Mouse (Mus musculus) stomach, embryonic 14.5 days (tissue): Measurements from ENCODE around the gene Cdhr1. TPM values are rescaled to one million over a fixed set of nuclear protein-coding genes. Genes with fewer than 3 reads are reported as not detected.

Experiments
- ATAC-seq: fragments of 200-750 bp; cut with Nextera tagmentation; 2 replicates; pipeline ENCODE4 v1.8.0; 2017; ENCODE audit warnings: low read depth, moderate TSS enrichment; ENCODE audit not compliant: insufficient number of reproducible peaks, insufficient read depth, low FRiP score
- H3K27ac ChIP-seq: fragments of 300-500 bp; sonication (generic); 2 replicates; pipeline ENCODE4 v1.5.1; 2014; ENCODE audit warnings: mild to moderate bottlenecking, low read length, moderate library complexity, mixed read lengths
- H3K27me3 ChIP-seq: fragments of 300-500 bp; sonication (generic); 2 replicates; pipeline ENCODE4 v1.6.1; 2014; ENCODE audit warnings: low read length, control low read depth, mixed read lengths; ENCODE audit not compliant: control insufficient read depth, insufficient read depth
- H3K36me3 ChIP-seq: fragments of 300-500 bp; sonication (generic); 2 replicates; pipeline ENCODE4 v1.6.1; 2014; ENCODE audit warnings: mild to moderate bottlenecking, control low read depth, low read length, moderate library complexity, mixed read lengths; ENCODE audit not compliant: control insufficient read depth, insufficient read depth
- H3K4me1 ChIP-seq: fragments of 300-500 bp; sonication (generic); 2 replicates; pipeline ENCODE4 v1.6.1; 2014; ENCODE audit warnings: low read length, control low read depth, mixed read lengths; ENCODE audit not compliant: control insufficient read depth, insufficient read depth
- H3K4me2 ChIP-seq: fragments of 300-500 bp; sonication (generic); replicated peaks from 2 replicates; pipeline ENCODE4 v1.6.1; 2014; ENCODE audit warnings: low read depth, low read length, control low read depth
- H3K4me3 ChIP-seq: fragments of 300-500 bp; sonication (generic); 2 replicates; pipeline ENCODE4 v1.5.1; 2014; ENCODE audit warnings: low read depth, low read length, control low read depth
- H3K9ac ChIP-seq: fragments of 300-500 bp; sonication (generic); replicated peaks from 2 replicates; pipeline ENCODE4 v1.6.1; 2014; ENCODE audit warnings: low read depth, mild to moderate bottlenecking, control low read depth, low read length, moderate library complexity, mixed read lengths
- H3K9me3 ChIP-seq: fragments of 300-500 bp; sonication (generic); 2 replicates; pipeline ENCODE4 v1.6.1; 2016; ENCODE audit warnings: low read depth, low read length, control low read depth; ENCODE audit not compliant: control insufficient read depth
- WGBS: fragments of 180-500 bp; shearing (Covaris S2); extraction: QIAGEN DNeasy Blood & Tissue Kit; methylation state at CpG from one replicate; pipeline ENCODE4 v1.1.7; 2014; 5-methylcytosine and 5-hydroxymethylcytosine counted together
- polyA plus RNA-seq: library from polyadenylated mRNA; unstranded; fragments of >200 nt; fragmentation: Nextera tagmentation; extraction: Ambion mirVana; gene quantifications from 2 replicates; pipeline ENCODE4 v1.2.1, GENCODE M21; 2014

Gene Cdhr1
- polyA plus RNA-seq, 1 experiment from 2014 or later: 0.14 TPM

- no peak; the same call in 1 of the 2 replicates for ATAC-seq
- Histone ChIP-seq H3K27me3 (no peaks in the 10 kb centered on the region), H3K36me3 (peaks cover 21% of the 10 kb centered on the region), H3K4me1 (no peaks in the 10 kb centered on the region), H3K27ac (no peak overlapping the region), H3K9ac (no peak overlapping the region), H3K4me2 (no peak overlapping the region), H3K9me3 (no peaks in the 10 kb centered on the region), H3K4me3 (no peak overlapping the region)
- WGBS: 98% methylated on average over 4 of the region's 4 CpGs
These were observed 21.1 kb upstream of the Cdhr1 start for GRCm38 (mm10) chr14:37119233-37119632.

DNA sequence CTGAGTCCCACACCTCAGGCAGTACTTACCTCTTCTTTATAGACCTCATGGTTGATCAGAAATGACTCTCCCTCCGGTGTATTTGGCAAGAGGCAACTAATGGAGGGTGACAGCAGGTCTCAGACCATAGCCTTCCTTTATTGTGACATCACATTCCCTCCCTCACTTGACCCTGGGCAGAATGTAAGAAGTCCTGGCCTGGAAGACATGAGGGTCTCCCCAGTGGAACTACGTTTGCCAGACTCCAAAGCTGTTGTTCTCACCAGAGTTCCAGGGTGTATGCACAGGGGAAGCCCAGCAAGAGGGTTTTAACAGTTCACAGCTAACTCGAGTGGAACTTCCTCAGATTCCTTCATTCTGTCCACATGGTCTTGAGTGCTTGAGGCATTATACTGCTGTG lies 15.8 kb upstream of the Cdhr1 start, which contains the start of gene 2610528A11Rik:
Gene 2610528A11Rik, minus strand, starts transcription at position 101 of the 400 bp plus-strand sequence.
- H3K4me1 ChIP-seq: no peaks in the 10 kb centered on the region
- WGBS: 76% methylated on average over 3 of the region's 3 CpGs
- no peak for ATAC-seq

DNA sequence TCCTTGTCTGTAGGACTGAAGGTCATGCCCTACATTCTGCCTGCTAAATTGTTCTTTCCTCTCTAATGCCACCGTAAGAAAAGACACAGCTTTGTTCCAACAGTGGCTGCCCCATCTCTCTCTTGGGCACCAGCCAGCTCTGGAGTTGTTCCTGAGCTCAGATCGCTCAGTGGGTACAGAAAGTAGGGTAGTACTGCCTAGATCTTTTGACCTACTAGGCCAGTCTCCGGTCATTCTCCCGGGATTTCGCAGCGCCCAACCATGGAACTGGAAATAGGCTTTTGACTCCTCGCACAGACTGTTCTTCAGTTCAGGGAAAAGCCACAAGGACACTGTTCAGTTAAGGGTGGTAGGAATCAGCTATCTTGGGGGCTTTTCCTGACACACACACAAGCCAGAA lies 14.8 kb upstream of the Cdhr1 start:
- Histone ChIP-seq H3K27me3 (no peaks in the 10 kb centered on the region), H3K9ac (no peak overlapping the region), H3K4me2 (no peak overlapping the region), H3K4me1 (no peaks in the 10 kb centered on the region), H3K27ac (no peak overlapping the region), H3K36me3 (no peaks in the 10 kb centered on the region), H3K4me3 (no peak overlapping the region), H3K9me3 (no peaks in the 10 kb centered on the region)
- WGBS: 93% methylated on average over 7 of the region's 7 CpGs
- no peak for ATAC-seq

More for the DNA sequence above, 15.8 kb upstream of the Cdhr1 start, which contains the start of gene 2610528A11Rik:
- Histone ChIP-seq H3K9ac (no peak within 1 kb of the TSS), H3K9me3 (no peaks in the 10 kb centered on the region), H3K4me2 (no peak within 1 kb of the TSS), H3K4me3 (no peak within 1 kb of the TSS), H3K36me3 (0 out of 2 replicates have a peak, but pooled peaks cover 3% of the 10 kb centered on the region), H3K27ac (no peak within 1 kb of the TSS), H3K27me3 (no peaks in the 10 kb centered on the region)

- no peak overlapping the region for H3K9ac ChIP-seq
- no peaks in the 10 kb centered on the region for H3K4me1 ChIP-seq
- no peak overlapping the region for H3K4me3 ChIP-seq
- no peak overlapping the region for H3K4me2 ChIP-seq
- no peaks in the 10 kb centered on the region for H3K27me3 ChIP-seq
- H3K9me3 ChIP-seq: no peaks in the 10 kb centered on the region
- no peak overlapping the region for H3K27ac ChIP-seq
- ATAC-seq: no peak
- H3K36me3 ChIP-seq: no peaks in the 10 kb centered on the region
These were observed 13.2 kb upstream of the Cdhr1 start for GRCm38 (mm10) chr14:37111371-37111770.

DNA sequence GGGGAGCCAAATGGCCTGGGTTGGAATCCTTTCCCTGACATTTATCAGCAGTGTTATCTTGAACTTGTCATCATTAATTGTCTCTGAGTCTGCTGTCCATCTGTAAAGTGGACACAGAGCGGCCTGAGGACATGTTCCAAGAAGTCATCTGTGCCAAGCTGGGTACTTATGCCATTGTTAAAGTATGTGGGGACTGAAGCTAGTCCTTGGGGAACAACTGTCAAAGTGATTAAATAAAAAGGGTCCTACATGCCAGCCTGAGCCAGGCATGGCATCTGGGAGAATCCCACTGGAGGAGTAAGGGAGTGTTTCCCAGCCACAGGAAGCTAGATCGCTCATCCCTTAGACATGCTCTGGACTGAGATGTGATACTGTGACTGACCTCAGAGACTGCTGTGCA lies 12.3 kb upstream of the Cdhr1 start:
- 63% methylated on average over 2 of the region's 2 CpGs for WGBS
- no peak overlapping the region for H3K4me3 ChIP-seq
- no peaks in the 10 kb centered on the region for H3K36me3 ChIP-seq
- H3K27me3 ChIP-seq: no peaks in the 10 kb centered on the region
- H3K4me1 ChIP-seq: no peaks in the 10 kb centered on the region
- no peak overlapping the region for H3K27ac ChIP-seq
- H3K9ac ChIP-seq: no peak overlapping the region
- no peak overlapping the region for H3K4me2 ChIP-seq
- no peaks in the 10 kb centered on the region for H3K9me3 ChIP-seq
- no peak for ATAC-seq

- no peak for ATAC-seq
- no peaks in the 10 kb centered on the region for H3K9me3 ChIP-seq
- no peak overlapping the region for H3K9ac ChIP-seq
- H3K27ac ChIP-seq: no peak overlapping the region
- H3K4me3 ChIP-seq: no peak overlapping the region
- no peaks in the 10 kb centered on the region for H3K27me3 ChIP-seq
- no peak overlapping the region for H3K4me2 ChIP-seq
- H3K36me3 ChIP-seq: no peaks in the 10 kb centered on the region
- no peaks in the 10 kb centered on the region for H3K4me1 ChIP-seq
- 32% methylated on average over 9 of the region's 9 CpGs for WGBS
These were observed 11.8 kb upstream of the Cdhr1 start for GRCm38 (mm10) chr14:37109975-37110374.

GRCm38 (mm10) chr14:37109460-37109859 lies 11.3 kb upstream of the Cdhr1 start:
- H3K9ac ChIP-seq: no peak overlapping the region
- no peak overlapping the region for H3K4me2 ChIP-seq
- no peak for ATAC-seq
- no peaks in the 10 kb centered on the region for H3K27me3 ChIP-seq
- 70% methylated on average over 8 of the region's 8 CpGs for WGBS
- H3K27ac ChIP-seq: no peak overlapping the region
- H3K36me3 ChIP-seq: no peaks in the 10 kb centered on the region
- no peaks in the 10 kb centered on the region for H3K9me3 ChIP-seq
- H3K4me3 ChIP-seq: no peak overlapping the region
- H3K4me1 ChIP-seq: 0 out of 2 replicates have a peak, but pooled peaks cover 3% of the 10 kb centered on the region

- Histone ChIP-seq H3K36me3 (no peaks in the 10 kb centered on the region), H3K27ac (no peak overlapping the region), H3K9ac (no peak overlapping the region), H3K4me2 (no peak overlapping the region), H3K4me3 (no peak overlapping the region), H3K27me3 (no peaks in the 10 kb centered on the region), H3K9me3 (no peaks in the 10 kb centered on the region), H3K4me1 (0 out of 2 replicates have a peak, but pooled peaks cover 3% of the 10 kb centered on the region)
- ATAC-seq: no peak
- WGBS: 16% methylated on average over 7 of the region's 7 CpGs
These were observed 7.7 kb upstream of the Cdhr1 start for GRCm38 (mm10) chr14:37105846-37106245.

DNA sequence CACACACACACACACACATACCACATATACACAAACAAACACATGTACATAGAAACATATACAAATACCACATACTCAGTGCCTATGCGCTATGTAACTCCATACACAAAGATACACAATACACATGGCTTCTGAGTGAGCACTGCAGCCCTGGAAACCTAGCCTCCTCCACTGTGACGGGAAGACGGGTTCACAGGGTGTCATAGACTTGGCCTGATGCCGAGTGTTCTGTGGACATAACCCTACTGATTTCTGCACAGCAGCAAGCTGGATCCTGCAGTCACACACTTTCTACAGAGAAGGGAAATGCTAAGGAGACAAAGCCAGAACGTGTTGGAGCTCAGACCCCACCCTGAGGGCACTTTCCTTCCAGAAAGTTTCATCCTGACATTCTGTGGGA lies 6.6 kb upstream of the Cdhr1 start:
- no peak overlapping the region for H3K4me2 ChIP-seq
- peak; percentile 53; the same call in 1 of the 2 replicates for ATAC-seq

More for the DNA sequence above, 6.6 kb upstream of the Cdhr1 start:
- no peak overlapping the region for H3K9ac ChIP-seq
- H3K27me3 ChIP-seq: no peaks in the 10 kb centered on the region
- 0 out of 2 replicates have a peak, but pooled peaks cover 3% of the 10 kb centered on the region for H3K4me1 ChIP-seq
- no peaks in the 10 kb centered on the region for H3K36me3 ChIP-seq
- H3K4me3 ChIP-seq: no peak overlapping the region
- no peak overlapping the region for H3K27ac ChIP-seq
- WGBS: 36% methylated on average over 5 of the region's 5 CpGs
- H3K9me3 ChIP-seq: no peaks in the 10 kb centered on the region
